Mouse (Mus musculus) large intestine, adult 2 months (tissue): Measurements from ENCODE around the gene Gad1. TPM values are rescaled to one million over a fixed set of nuclear protein-coding genes. Genes with fewer than 3 reads are reported as not detected.

Source experiments
- DNase-seq: peaks from one replicate; pipeline ENCODE4 v3.0.0-alpha.2; 2012; ENCODE audit warnings: low read depth, low spot score
- WGBS: fragments of 180-500 bp; shearing (Covaris S2); methylation state at CpG from one replicate; pipeline ENCODE4 v1.1.7; 2018; 5-methylcytosine and 5-hydroxymethylcytosine counted together
- polyA plus RNA-seq: library from polyadenylated mRNA; depleted of rRNA; stranded (reverse); fragments of >200 nt; gene quantifications from 2 replicates; pipeline ENCODE4 v1.2.3, GENCODE M21; 2012

The Gad1 gene
- polyA plus RNA-seq, 1 experiment, result 0.10 TPM

- DNase-seq, result no peak
- 2% methylated on average over 38 of the region's 38 CpGs for WGBS
These were observed 11.1 kb downstream of the Gad1 start for GRCm38 (mm10) chr2:70563721-70564645.

- 6% methylated on average over 15 of the region's 15 CpGs for WGBS
- DNase-seq, result no peak
These were observed 11.9 kb downstream of the Gad1 start for GRCm38 (mm10) chr2:70564646-70565315.

GRCm38 (mm10) chr2:70565651-70566602 is 13.1 kb downstream of the Gad1 start:
- WGBS, result 8% methylated on average over 30 of the region's 30 CpGs
- DNase-seq, result no peak

GRCm38 (mm10) chr2:70566603-70566981 is 13.7 kb downstream of the Gad1 start:
- no peak for DNase-seq
- 8% methylated on average over 18 of the region's 18 CpGs for WGBS

- 10% methylated on average over 23 of the region's 23 CpGs for WGBS
- DNase-seq, result no peak
These were observed 14.3 kb downstream of the Gad1 start for GRCm38 (mm10) chr2:70567071-70567681.

- WGBS, result 5% methylated on average over 12 of the region's 12 CpGs
These were observed 14.8 kb downstream of the Gad1 start for GRCm38 (mm10) chr2:70567682-70568077.

GRCm38 (mm10) chr2:70568198-70568941 is 15.5 kb downstream of the Gad1 start:
- WGBS, result 3% methylated on average over 34 of the region's 34 CpGs
- DNase-seq, result no peak

More at GRCm38 (mm10) chr2:70567682-70568077, 14.8 kb downstream of the Gad1 start:
- DNase-seq, result no peak

- DNase-seq, result no peak
- 51% methylated on average over 4 of the region's 4 CpGs for WGBS
These were observed 18.8 kb downstream of the Gad1 start for GRCm38 (mm10) chr2:70571698-70572097.

GRCm38 (mm10) chr2:70572251-70572650 is 19.4 kb downstream of the Gad1 start:
- WGBS, result 52% methylated on average over 9 of the region's 9 CpGs
- DNase-seq, result no peak

- DNase-seq, result no peak
- WGBS, result 61% methylated on average over 8 of the region's 8 CpGs
These were observed 20.8 kb downstream of the Gad1 start for GRCm38 (mm10) chr2:70573544-70574210.

- no peak for DNase-seq
- WGBS, result 92% methylated on average over 6 of the region's 6 CpGs
These were observed 35.3 kb downstream of the Gad1 start for GRCm38 (mm10) chr2:70588200-70588599.

- DNase-seq, result no peak
- 72% methylated on average over 6 of the region's 6 CpGs for WGBS
These were observed 39.6 kb downstream of the Gad1 start for GRCm38 (mm10) chr2:70592432-70592831.

- no peak for DNase-seq
- WGBS, result 68% methylated on average over 5 of the region's 5 CpGs
These were observed 40.8 kb downstream of the Gad1 start for GRCm38 (mm10) chr2:70593670-70594069.

- no peak for DNase-seq
- WGBS, result 74% methylated on average over 2 of the region's 2 CpGs
These were observed 43.0 kb downstream of the Gad1 start for GRCm38 (mm10) chr2:70595896-70596295.

GRCm38 (mm10) chr2:70609769-70610168 is 56.9 kb downstream of the Gad1 start:
- 73% methylated on average over 3 of the region's 3 CpGs for WGBS
- DNase-seq, result no peak

- no peak for DNase-seq
- 69% methylated on average over 7 of the region's 7 CpGs for WGBS
These were observed 62.0 kb downstream of the Gad1 start for GRCm38 (mm10) chr2:70614745-70615351.

GRCm38 (mm10) chr2:70616076-70616475 is 63.2 kb downstream of the Gad1 start:
- WGBS, result 28% methylated on average over 2 of the region's 2 CpGs
- no peak for DNase-seq

GRCm38 (mm10) chr2:70616617-70617016 is 63.7 kb downstream of the Gad1 start:
- DNase-seq, result no peak
- WGBS, result 49% methylated on average over 3 of the region's 3 CpGs
